12 mouse cellular contexts compared by ENCODE assay signal in the genomic region with DNA sequence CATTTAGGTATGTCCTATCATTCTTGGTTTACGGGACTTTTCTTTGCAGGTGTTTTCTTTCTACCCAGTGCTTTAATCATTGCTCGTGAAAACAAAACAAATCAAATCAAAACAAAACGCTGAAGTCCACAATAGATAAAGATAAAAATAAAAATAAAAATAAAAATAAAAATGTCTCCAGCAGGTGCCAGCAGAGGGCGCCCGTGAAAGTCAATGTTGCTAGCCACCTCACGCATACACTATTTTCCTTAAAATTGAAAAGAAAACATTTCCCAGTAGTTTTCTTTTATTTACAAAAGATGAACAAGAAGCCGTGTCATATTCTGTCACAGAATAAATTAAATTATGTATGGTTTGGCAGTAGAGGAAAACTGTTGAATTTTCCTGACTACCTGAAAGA.
DNase-seq lines count a peak whose midpoint lies in the region; ATAC-seq and TF ChIP-seq lines count a peak whose summit lies in the region.
"Had no signal": no experiment of that assay in that cellular context is flagged by ENCODE, and none has a peak within 500 bp of the region (broad histone marks: within the 10 kb centered on the region; RNA-seq: fewer than 3 reads in every experiment).

No protein-coding gene starts in this region.

- no peak for ATAC-seq in hindbrain, embryonic 13.5 days (ENCODE audit: low FRiP score)

- no peaks in the 10 kb centered on the region for H3K9me3 ChIP-seq in hindbrain, embryonic 13.5 days

- H3K4me1 ChIP-seq in hindbrain, embryonic 13.5 days (replicated peaks), result no peaks in the 10 kb centered on the region

- no peak overlapping the region for H3K27ac ChIP-seq in layer of hippocampus, adult 2 months
- H3K27ac ChIP-seq in hindbrain, embryonic 13.5 days, result no peak overlapping the region

- no peak overlapping the region for H3K4me2 ChIP-seq in hindbrain, embryonic 13.5 days

- peak; percentile 9 to 21 for DNase-seq in cerebellum, postnatal 14 days
- no peak for DNase-seq in cerebellum, adult 9-10 months
- no peak for DNase-seq in layer of hippocampus, adult 2 months (ENCODE audit: low spot score in 2 of 2)
- no peak for DNase-seq in layer of hippocampus, adult 18-20 months (ENCODE audit: low spot score in 2 of 2)
- peak; percentile 21 for DNase-seq in thymus, postnatal 0 days (ENCODE audit: low spot score)
- no peak for DNase-seq in thymus, postnatal 14 days
- DNase-seq in frontal cortex, postnatal 36 days (ENCODE audit: low spot score in 2 of 2), result no peak
- DNase-seq: cerebellum, postnatal 25 days; heart, postnatal 14 days; lung, postnatal 10 days had no signal

- no peaks in the 10 kb centered on the region for H3K27me3 ChIP-seq in hindbrain, embryonic 13.5 days

- no peak overlapping the region for H3K4me3 ChIP-seq in layer of hippocampus, adult 2 months
- no peak overlapping the region for H3K4me3 ChIP-seq in hindbrain, embryonic 13.5 days
- H3K4me3 ChIP-seq: erythroblast, embryonic 14.5 days had no signal

- TF ChIP-seq CTCF in layer of hippocampus, adult 2 months (conservative IDR thresholded peaks at IDR 0.05), result peak; percentile 80

- no peaks in the 10 kb centered on the region for H3K36me3 ChIP-seq in hindbrain, embryonic 13.5 days

- WGBS in hindbrain, embryonic 13.5 days, result 49% methylated on average over 7 of the region's 7 CpGs

- H3K9ac ChIP-seq in hindbrain, embryonic 13.5 days, result no peak overlapping the region

Comparison
In these comparisons a context has a peak if more than half of its experiments do, and no peak if none do; other contexts are left out.
1. DNase-seq: peak in cerebellum, postnatal 14 days (2 of 2) and thymus, postnatal 0 days (single experiment); none in cerebellum, adult 9-10 months (single experiment), layer of hippocampus, adult 2 months (0 of 2), layer of hippocampus, adult 18-20 months (0 of 2), thymus, postnatal 14 days (single experiment) and frontal cortex, postnatal 36 days (0 of 2).